Mouse (Mus musculus) midbrain, embryonic 14.5 days (tissue): ENCODE measurements around the gene Tmem91. TPM values are rescaled to one million over a fixed set of nuclear protein-coding genes. Genes with fewer than 3 reads are reported as not detected.

ENCODE experiments used
- ATAC-seq: fragments of 200-750 bp; cut with Nextera tagmentation; 2 replicates; pipeline ENCODE4 v1.8.0; 2017; ENCODE audit warnings: moderate number of reproducible peaks, moderate library complexity; ENCODE audit not compliant: low FRiP score, low TSS enrichment
- DNase-seq: peaks from one replicate; pipeline ENCODE4 v3.0.0-alpha.2; 2015
- H3K27ac ChIP-seq: fragments of 300-500 bp; sonication (generic); replicated peaks from 2 replicates; pipeline ENCODE4 v1.5.1; 2014; ENCODE audit warnings: mild to moderate bottlenecking, low read depth, low read length, moderate library complexity
- H3K27me3 ChIP-seq: fragments of 300-500 bp; sonication (generic); 2 replicates; pipeline ENCODE4 v1.6.1; 2014; ENCODE audit warnings: low read length, control low read depth, mixed read lengths; ENCODE audit not compliant: control insufficient read depth, insufficient read depth
- H3K36me3 ChIP-seq: fragments of 300-500 bp; sonication (generic); 2 replicates; pipeline ENCODE4 v1.6.1; 2014; ENCODE audit warnings: low read length, control low read depth; ENCODE audit not compliant: control insufficient read depth, insufficient read depth
- H3K4me1 ChIP-seq: fragments of 300-500 bp; sonication (generic); 2 replicates; pipeline ENCODE4 v1.6.1; 2014; ENCODE audit warnings: mild to moderate bottlenecking, antibody characterized with exemption, low read length, control low read depth; ENCODE audit not compliant: control insufficient read depth, insufficient read depth
- H3K4me2 ChIP-seq: fragments of 300-500 bp; sonication (generic); 2 replicates; pipeline ENCODE4 v1.6.1; 2014; ENCODE audit warnings: mild to moderate bottlenecking, low read length, moderate library complexity
- H3K4me3 ChIP-seq: fragments of 300-500 bp; sonication (generic); replicated peaks from 2 replicates; pipeline ENCODE4 v1.5.1; 2014; ENCODE audit warnings: low read depth, low read length
- H3K9ac ChIP-seq: fragments of 300-500 bp; sonication (generic); replicated peaks from 2 replicates; pipeline ENCODE4 v1.6.1; 2014; ENCODE audit warnings: mild to moderate bottlenecking, low read length, moderate library complexity
- H3K9me3 ChIP-seq: fragments of 300-500 bp; sonication (generic); 2 replicates; pipeline ENCODE4 v1.6.1; 2016; ENCODE audit warnings: low read length, control low read depth, mixed read lengths; ENCODE audit not compliant: control insufficient read depth
- WGBS: fragments of 180-500 bp; shearing (Covaris S2); extraction: QIAGEN DNeasy Blood & Tissue Kit; methylation state at CpG from one replicate; pipeline ENCODE4 v1.1.7; 2014; 5-methylcytosine and 5-hydroxymethylcytosine counted together
- polyA plus RNA-seq: library from polyadenylated mRNA; unstranded; fragments of >200 nt; fragmentation: Nextera tagmentation; extraction: Ambion mirVana; gene quantifications from 2 replicates; pipeline ENCODE4 v1.2.1, GENCODE M21; 2014

The Tmem91 gene
- polyA plus RNA-seq, 1 experiment from 2014 or later = 32.8 TPM

GRCm38 (mm10) chr7:25704716-25705364 is 29.9 kb upstream of the Tmem91 start:
- Histone ChIP-seq H3K27me3 (no peaks in the 10 kb centered on the region), H3K4me3 (peak overlapping the region; percentile 28), H3K27ac (no peak overlapping the region), H3K9ac (peak overlapping the region; percentile 45; the same call in 1 of the 2 replicates), H3K9me3 (0 out of 2 replicates have a peak, but pooled peaks cover 2% of the 10 kb centered on the region), H3K4me2 (peak overlapping the region; percentile 59), H3K4me1 (peaks cover 4% of the 10 kb centered on the region; the same call in 1 of the 2 replicates), H3K36me3 (no peaks in the 10 kb centered on the region)
- WGBS = 4% methylated on average over 37 of the region's 37 CpGs
- ATAC-seq (peak; percentile 49; the same call in 1 of the 2 replicates), DNase-seq (peak; percentile 55)

GRCm38 (mm10) chr7:25703793-25704494 is 29.0 kb upstream of the Tmem91 start:
- Histone ChIP-seq H3K27ac (no peak overlapping the region), H3K4me2 (peak overlapping the region; percentile 59), H3K4me3 (0 out of 2 replicates have a peak overlapping the region, but pooled peaks have one; percentile 10), H3K4me1 (peaks cover 4% of the 10 kb centered on the region; the same call in 1 of the 2 replicates), H3K36me3 (no peaks in the 10 kb centered on the region), H3K9ac (no peak overlapping the region), H3K9me3 (0 out of 2 replicates have a peak, but pooled peaks cover 2% of the 10 kb centered on the region), H3K27me3 (no peaks in the 10 kb centered on the region)
- no peak for DNase-seq
- no peak for ATAC-seq
- WGBS = 16% methylated on average over 10 of the region's 10 CpGs

- no peak overlapping the region for H3K4me3 ChIP-seq
- no peaks in the 10 kb centered on the region for H3K27me3 ChIP-seq
These were observed 27.4 kb upstream of the Tmem91 start for GRCm38 (mm10) chr7:25702350-25702749.

GRCm38 (mm10) chr7:25700732-25701131 is 25.8 kb upstream of the Tmem91 start:
- Histone ChIP-seq H3K27me3 (no peaks in the 10 kb centered on the region), H3K9me3 (0 out of 2 replicates have a peak, but pooled peaks cover 2% of the 10 kb centered on the region), H3K4me1 (peaks cover 4% of the 10 kb centered on the region; the same call in 1 of the 2 replicates), H3K4me2 (no peak overlapping the region), H3K4me3 (no peak overlapping the region), H3K9ac (no peak overlapping the region), H3K36me3 (no peaks in the 10 kb centered on the region), H3K27ac (no peak overlapping the region)
- no peak for ATAC-seq
- DNase-seq = no peak
- 77% methylated on average over 12 of the region's 12 CpGs for WGBS

More at GRCm38 (mm10) chr7:25702350-25702749, 27.4 kb upstream of the Tmem91 start:
- DNase-seq = no peak
- ATAC-seq = no peak
- Histone ChIP-seq H3K4me2 (no peak overlapping the region), H3K27ac (no peak overlapping the region), H3K9me3 (0 out of 2 replicates have a peak, but pooled peaks cover 2% of the 10 kb centered on the region), H3K36me3 (no peaks in the 10 kb centered on the region), H3K9ac (no peak overlapping the region), H3K4me1 (peaks cover 4% of the 10 kb centered on the region; the same call in 1 of the 2 replicates)
- WGBS = 96% methylated on average over 2 of the region's 2 CpGs

GRCm38 (mm10) chr7:25699851-25700250 is 24.9 kb upstream of the Tmem91 start:
- no peak for ATAC-seq
- H3K9ac ChIP-seq = no peak overlapping the region
- H3K27ac ChIP-seq = no peak overlapping the region
- no peaks in the 10 kb centered on the region for H3K36me3 ChIP-seq
- H3K4me1 ChIP-seq = peaks cover 4% of the 10 kb centered on the region; the same call in 1 of the 2 replicates
- H3K27me3 ChIP-seq = no peaks in the 10 kb centered on the region
- H3K4me2 ChIP-seq = no peak overlapping the region
- no peak for DNase-seq
- no peak overlapping the region for H3K4me3 ChIP-seq
- 58% methylated on average over 13 of the region's 13 CpGs for WGBS
- H3K9me3 ChIP-seq = 0 out of 2 replicates have a peak, but pooled peaks cover 2% of the 10 kb centered on the region

- WGBS = 43% methylated on average over 8 of the region's 8 CpGs
- peak; percentile 54 for DNase-seq
- no peak for ATAC-seq
- Histone ChIP-seq H3K27me3 (peaks cover 19% of the 10 kb centered on the region), H3K4me3 (no peak overlapping the region), H3K4me1 (peaks cover 3% of the 10 kb centered on the region), H3K27ac (no peak overlapping the region), H3K9me3 (no peaks in the 10 kb centered on the region), H3K4me2 (no peak overlapping the region), H3K9ac (no peak overlapping the region), H3K36me3 (no peaks in the 10 kb centered on the region)
These were observed 19.1 kb upstream of the Tmem91 start for GRCm38 (mm10) chr7:25694104-25694503.

- Histone ChIP-seq H3K4me2 (no peak overlapping the region), H3K27ac (no peak overlapping the region), H3K9me3 (no peaks in the 10 kb centered on the region), H3K36me3 (no peaks in the 10 kb centered on the region), H3K4me1 (peaks cover 33% of the 10 kb centered on the region), H3K4me3 (no peak overlapping the region), H3K9ac (no peak overlapping the region), H3K27me3 (peaks cover 54% of the 10 kb centered on the region)
- ATAC-seq (no peak), DNase-seq (no peak)
- WGBS = 45% methylated on average over 5 of the region's 5 CpGs
These were observed 15.1 kb upstream of the Tmem91 start for GRCm38 (mm10) chr7:25690051-25690450.

GRCm38 (mm10) chr7:25689603-25690021 is 14.6 kb upstream of the Tmem91 start:
- 13% methylated on average over 12 of the region's 12 CpGs for WGBS
- DNase-seq = no peak
- H3K4me1 ChIP-seq = peaks cover 33% of the 10 kb centered on the region
- H3K9ac ChIP-seq = no peak overlapping the region
- peak overlapping the region; percentile 54 for H3K4me2 ChIP-seq
- peaks cover 54% of the 10 kb centered on the region for H3K27me3 ChIP-seq
- H3K9me3 ChIP-seq = no peaks in the 10 kb centered on the region
- ATAC-seq = no peak
- H3K27ac ChIP-seq = no peak overlapping the region
- H3K4me3 ChIP-seq = peak overlapping the region; percentile 30
- H3K36me3 ChIP-seq = no peaks in the 10 kb centered on the region
